Mouse (Mus musculus) urinary bladder, postnatal 36 days (tissue): ENCODE measurements around the gene Atxn7l1.

ENCODE experiments used
- DNase-seq, 2 experiments: peaks; one replicate each; pipeline ENCODE4 v3.0.0; 2022; ENCODE audit warnings: low spot score in 2 of 2, mixed read lengths in 1 of 2

Atxn7l1 gene

DNA sequence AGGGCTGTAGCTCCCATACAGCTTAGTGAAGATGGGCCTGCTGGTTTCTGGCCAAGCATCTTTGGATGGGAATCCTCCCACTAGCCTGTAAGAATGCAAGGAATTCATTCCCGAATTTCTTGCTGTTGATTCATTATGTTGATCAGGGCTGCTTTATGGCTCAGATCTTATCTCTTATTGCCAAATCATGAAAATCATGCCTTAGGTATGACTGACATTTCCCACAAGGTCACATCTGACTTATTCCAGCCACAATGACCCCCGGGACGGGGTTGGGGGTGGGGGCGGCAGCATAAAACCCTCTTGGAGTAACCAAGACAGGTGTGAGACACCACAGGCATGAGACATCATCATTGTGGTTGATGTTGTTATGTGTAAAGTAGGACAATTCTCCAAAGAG, 34.4 kb downstream of the Atxn7l1 start:
- no peak for DNase-seq

- no peak for DNase-seq
Measured at GRCm38 (mm10) chr12:33182428-33183137, 35.1 kb downstream of the Atxn7l1 start.

- DNase-seq, result no peak
Measured at GRCm38 (mm10) chr12:33183138-33183627, 35.7 kb downstream of the Atxn7l1 start.

- DNase-seq, result no peak
Measured at GRCm38 (mm10) chr12:33184137-33184536, 36.6 kb downstream of the Atxn7l1 start.

DNA sequence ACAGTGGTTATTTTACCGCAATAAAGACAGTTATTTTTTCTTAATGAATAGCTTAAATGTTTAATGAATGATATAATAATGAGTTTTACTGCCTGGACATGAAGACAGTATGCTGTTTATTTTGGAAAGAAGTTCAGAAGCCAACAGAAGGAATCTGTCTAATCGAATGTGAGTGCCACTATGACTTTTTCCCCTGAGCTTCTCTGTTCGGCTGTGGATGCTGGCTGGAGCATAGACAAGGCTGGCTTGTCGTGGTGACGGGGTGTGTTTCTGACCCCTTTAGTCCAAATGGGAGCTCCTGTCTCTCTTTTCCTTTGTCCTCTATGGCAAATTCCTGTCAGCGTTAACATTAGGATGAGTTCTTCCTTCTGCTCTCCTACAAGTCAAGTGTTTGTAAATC, 37.6 kb downstream of the Atxn7l1 start:
- DNase-seq, result no peak

GRCm38 (mm10) chr12:33186331-33186730, 38.8 kb downstream of the Atxn7l1 start:
- DNase-seq, result peak in 1 of 2 experiments; percentile 32

DNA sequence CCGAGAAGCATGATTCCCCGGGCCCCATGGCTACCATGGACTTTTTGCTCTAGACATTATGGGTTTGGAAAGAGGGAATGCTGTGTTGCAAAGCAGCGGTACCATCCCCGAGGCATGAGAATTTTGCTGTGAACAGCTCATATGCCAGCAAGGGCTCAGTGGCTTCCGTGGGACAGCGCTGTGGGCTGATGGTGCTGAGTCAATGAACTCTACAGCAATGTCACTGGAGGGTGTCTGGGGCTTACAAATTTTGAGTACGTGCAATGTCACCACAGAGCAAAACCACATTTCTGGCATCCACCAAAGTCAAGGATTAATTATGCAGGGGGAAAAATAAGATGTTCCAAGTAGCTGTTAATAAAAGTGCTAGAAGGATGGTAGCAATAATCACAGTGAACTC, 42.6 kb downstream of the Atxn7l1 start:
- DNase-seq, result no peak

- DNase-seq, result no peak
Measured at GRCm38 (mm10) chr12:33190633-33191032, 43.1 kb downstream of the Atxn7l1 start.

GRCm38 (mm10) chr12:33193408-33193901, 46.0 kb downstream of the Atxn7l1 start:
- peak in 1 of 2 experiments; percentile 13 for DNase-seq

DNA sequence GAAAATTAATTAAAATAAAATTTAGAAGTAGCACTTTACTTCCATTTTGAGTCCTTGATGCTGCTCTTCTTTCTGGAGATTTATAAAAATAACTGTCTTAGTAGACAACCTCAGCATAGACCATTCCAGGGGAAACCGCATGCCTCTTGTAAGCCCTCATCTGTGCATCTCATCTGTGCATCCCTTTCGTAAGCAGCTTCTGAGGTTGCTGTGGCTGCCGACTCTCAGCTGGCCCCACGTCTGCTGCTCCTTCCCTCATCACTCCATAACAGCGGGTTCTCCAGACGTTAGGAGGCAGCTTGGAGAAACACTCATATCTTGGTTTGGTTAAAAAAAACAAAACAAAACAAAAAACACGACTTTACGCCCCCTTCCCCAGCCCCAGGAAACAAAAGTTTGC, 47.7 kb downstream of the Atxn7l1 start:
- DNase-seq, result no peak

GRCm38 (mm10) chr12:33197287-33197686, 49.8 kb downstream of the Atxn7l1 start:
- no peak for DNase-seq

DNA sequence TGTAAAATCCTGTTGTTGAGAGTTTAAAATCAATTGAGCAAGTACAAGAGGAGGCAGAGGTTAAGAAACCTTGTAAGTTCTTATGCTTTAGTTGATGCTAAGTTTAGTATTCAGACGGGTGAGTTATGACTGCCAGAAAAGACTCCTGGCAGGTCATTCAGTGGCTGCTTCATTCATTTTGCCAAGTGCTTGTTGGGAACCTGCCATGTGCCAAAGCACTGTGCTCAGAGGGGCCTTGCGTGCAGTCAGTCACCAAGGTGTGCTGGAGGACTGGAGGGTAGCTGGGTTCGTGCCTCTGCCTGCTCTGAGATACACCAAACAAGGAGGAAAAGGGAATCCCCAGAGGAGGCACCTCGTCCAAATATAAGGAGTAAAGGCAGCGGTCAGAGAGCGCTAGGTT, 50.3 kb downstream of the Atxn7l1 start:
- DNase-seq, result no peak

GRCm38 (mm10) chr12:33201068-33201467, 53.6 kb downstream of the Atxn7l1 start:
- DNase-seq, result no peak

DNA sequence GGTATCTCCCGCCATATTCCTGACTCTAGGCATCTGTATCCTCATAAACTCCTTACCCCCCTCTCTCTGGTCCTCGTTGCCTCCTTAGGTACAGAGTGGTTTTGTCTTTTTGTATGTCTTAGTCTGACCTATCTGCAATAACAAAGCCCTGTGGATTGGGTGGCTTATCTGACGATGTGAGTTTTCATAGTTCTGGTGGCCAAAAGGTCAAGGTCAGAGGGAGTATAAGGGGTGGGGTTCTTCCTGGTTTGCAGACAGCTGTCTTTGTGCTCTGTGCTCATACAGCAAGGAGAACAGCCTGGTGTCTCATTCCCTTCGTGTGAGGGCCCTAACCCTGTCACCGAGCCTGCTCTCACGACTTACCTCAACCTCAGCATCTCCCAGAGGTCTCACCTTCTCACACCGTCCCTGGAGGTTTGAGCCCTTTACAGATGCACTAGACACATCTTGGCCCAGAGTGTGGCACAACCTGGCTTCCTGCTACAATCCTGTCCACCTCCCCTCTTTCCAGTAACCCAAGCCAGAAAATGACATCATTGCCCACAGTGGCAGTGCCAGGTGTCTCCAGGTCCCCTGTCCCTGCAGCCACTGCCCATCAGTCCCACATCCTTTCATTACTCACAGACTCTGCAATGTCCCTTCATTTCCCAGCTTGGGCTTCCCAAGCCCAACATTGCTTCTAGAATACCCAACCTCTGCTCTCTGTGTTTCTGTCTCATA, 54.2 kb downstream of the Atxn7l1 start:
- no peak for DNase-seq

- DNase-seq, result no peak
Measured at GRCm38 (mm10) chr12:33205255-33205654, 57.8 kb downstream of the Atxn7l1 start.

DNA sequence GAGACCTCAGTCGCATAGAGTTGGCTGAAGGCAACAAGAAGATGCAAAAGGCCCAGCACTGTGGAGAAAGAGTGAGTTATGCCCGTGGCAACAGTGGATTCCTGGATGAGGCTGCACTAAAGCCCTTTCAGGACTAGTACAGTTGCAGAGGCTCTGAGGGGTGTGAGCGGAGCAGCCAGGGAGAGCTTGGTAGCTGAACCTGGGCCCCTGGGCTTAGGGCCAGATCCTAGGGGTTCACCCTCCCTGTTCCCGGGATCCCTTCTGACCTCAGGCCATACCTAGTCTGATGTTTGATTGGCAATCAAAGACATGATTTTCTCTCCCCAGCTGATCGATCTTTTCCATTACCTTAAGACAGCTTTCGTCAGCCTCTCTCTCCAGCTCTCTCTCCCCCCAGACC, 58.8 kb downstream of the Atxn7l1 start:
- no peak for DNase-seq

DNA sequence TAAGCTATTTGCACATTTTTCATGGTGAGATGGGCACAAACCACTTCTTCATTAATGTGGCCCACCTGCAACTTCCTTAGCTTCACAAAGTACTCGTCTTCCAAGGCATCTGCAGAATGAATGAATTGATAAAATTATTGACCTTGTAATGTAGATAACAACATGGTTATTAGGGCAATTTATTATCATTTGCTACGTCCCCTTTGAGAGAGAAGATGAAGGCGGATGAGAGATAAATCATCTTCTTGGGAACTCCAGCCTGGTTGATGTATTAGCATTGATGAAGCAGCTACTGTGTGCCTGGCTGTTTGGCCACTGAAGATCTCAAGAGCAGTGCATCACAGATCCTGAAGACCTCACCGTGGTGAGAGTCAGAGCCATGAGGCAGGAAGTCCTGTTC, 63.4 kb downstream of the Atxn7l1 start:
- DNase-seq, result no peak

- no peak for DNase-seq
Measured at GRCm38 (mm10) chr12:33218215-33218859, 70.8 kb downstream of the Atxn7l1 start.

GRCm38 (mm10) chr12:33219436-33219835, 71.9 kb downstream of the Atxn7l1 start:
- DNase-seq, result no peak

GRCm38 (mm10) chr12:33220081-33220480, 72.6 kb downstream of the Atxn7l1 start:
- DNase-seq, result no peak

GRCm38 (mm10) chr12:33220509-33221051, 73.1 kb downstream of the Atxn7l1 start:
- no peak for DNase-seq

- no peak for DNase-seq
Measured at GRCm38 (mm10) chr12:33222187-33222586, 74.7 kb downstream of the Atxn7l1 start.
